Mouse (Mus musculus): ENCODE data around the gene Nedd8.

Nedd8 gene

DNA sequence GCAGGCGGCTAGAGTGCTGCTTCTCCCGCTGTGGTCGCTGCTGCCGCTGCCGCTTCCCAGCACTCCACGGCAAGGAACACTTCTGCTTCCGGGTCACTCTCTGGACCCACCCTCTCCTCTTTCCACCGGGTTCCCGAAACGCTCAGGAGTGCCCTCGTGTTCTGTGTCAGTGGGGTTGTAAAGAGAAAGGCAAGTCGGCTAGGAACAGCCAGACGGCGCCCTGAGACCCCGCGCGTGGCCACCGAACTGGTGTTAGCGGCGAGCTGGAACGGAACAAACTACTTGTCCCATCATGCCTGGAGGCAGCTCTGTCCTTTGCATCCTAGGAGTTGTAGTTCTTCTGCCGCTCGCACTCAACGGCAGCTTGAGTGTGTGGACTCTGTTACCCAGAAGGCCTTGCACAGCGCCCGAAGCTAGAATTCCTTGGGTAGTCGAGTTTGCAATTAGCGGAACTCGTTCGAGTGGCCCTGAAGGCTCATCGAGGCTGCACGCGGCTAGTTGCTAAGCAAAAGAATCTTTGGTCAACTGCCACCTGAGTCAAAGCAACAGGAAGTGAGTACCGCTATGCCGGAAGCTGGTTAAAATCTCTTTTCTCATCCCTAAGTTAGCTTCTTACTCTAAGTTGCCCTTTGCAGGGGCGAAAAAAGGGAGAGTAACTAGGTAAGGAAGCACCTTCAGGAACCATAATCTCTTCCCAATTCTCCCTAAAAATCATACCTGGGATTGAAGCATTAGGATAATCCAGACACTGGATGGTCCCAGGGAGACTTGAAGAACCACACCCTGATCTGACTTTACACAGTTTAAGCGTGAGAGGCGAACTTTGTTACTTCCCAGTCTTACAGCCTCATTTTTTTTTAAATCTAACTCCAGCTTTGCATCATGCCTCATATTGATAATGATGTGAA is at the start of gene Nedd8, which contains the start of gene Gmpr2:
Nedd8 (minus strand) TSS at position 292 of the 908 bp plus-strand sequence.
Gmpr2 (plus strand) TSS at position 109 of the 908 bp plus-strand sequence.
- peak; percentile 97 for DNase-seq (ENCODE audit: low read depth)

DNA sequence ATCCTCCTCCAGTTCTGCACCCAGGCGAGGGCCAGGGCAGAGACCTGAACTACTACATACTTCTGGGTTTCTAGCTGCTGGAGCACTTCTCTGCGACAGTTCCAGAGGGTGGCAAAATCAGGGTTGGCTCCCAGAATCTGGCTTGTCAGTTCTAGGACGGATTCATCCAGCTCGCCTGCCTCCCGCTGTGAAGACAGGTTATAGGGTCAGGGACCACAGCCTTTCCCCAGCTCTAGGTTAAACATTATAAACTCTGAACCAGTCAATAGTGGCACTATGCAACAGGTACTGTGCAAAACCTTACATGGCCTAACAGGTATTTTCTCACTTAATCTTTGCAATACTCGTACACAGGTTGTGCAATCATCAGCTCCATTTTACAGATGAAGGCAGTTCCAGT is 49.2 kb upstream of the Nedd8 start:
- DNase-seq (ENCODE audit: low read depth), result no peak

DNA sequence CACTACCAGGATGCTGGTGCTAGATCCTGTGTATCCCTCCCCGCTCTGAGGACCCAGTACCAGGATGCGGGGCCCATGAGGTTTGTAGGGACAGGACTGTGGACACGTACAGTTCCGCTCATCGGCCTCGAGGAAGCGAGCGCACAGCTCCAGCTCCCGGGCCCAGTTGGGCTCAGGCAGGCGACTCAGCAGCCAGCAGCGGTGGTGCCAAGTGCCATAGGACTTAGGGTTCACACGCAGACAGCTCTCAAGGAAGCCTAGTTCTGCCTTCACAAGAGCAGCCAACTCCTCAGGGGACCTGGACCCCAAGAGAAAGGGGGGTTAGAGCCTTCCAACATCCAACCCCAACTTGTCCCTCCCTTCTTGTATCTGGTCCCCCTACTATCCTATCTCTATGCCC is 48.7 kb upstream of the Nedd8 start:
- DNase-seq (ENCODE audit: low read depth), result no peak

GRCm38 (mm10) chr14:55719737-55720136 is 47.8 kb upstream of the Nedd8 start:
- DNase-seq (ENCODE audit: low read depth), result no peak

GRCm38 (mm10) chr14:55716884-55717283 is 45.0 kb upstream of the Nedd8 start:
- no peak for DNase-seq (ENCODE audit: low read depth)

DNA sequence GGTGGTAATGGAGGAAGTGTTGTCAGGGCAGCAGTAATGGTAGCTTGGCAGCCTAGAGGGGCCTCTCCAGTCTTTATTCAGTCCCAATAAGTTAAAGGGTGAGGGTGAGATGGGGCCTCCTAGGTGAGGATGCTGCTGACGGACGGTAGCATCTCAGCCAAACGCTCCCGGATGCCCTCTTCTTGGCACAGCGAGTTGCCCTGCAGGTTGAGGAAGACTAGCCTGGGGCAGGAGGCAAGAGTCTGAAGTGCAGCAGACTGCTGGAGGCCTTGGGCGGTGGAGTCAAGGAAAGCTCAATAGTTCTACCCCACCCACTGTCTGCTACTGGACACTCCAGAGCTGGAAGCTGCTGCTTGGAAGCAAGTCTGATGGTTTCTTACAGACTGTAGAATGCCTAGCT is 44.3 kb upstream of the Nedd8 start:
- no peak for DNase-seq (ENCODE audit: low read depth)

- DNase-seq (ENCODE audit: low read depth), result no peak
Measured at GRCm38 (mm10) chr14:55714893-55715292, 43.0 kb upstream of the Nedd8 start.

- DNase-seq (ENCODE audit: low read depth), result no peak
Measured at GRCm38 (mm10) chr14:55713729-55714122, 41.8 kb upstream of the Nedd8 start, which contains the start of gene Tgm1. Tgm1 (minus strand) TSS chr14:55713926.

DNA sequence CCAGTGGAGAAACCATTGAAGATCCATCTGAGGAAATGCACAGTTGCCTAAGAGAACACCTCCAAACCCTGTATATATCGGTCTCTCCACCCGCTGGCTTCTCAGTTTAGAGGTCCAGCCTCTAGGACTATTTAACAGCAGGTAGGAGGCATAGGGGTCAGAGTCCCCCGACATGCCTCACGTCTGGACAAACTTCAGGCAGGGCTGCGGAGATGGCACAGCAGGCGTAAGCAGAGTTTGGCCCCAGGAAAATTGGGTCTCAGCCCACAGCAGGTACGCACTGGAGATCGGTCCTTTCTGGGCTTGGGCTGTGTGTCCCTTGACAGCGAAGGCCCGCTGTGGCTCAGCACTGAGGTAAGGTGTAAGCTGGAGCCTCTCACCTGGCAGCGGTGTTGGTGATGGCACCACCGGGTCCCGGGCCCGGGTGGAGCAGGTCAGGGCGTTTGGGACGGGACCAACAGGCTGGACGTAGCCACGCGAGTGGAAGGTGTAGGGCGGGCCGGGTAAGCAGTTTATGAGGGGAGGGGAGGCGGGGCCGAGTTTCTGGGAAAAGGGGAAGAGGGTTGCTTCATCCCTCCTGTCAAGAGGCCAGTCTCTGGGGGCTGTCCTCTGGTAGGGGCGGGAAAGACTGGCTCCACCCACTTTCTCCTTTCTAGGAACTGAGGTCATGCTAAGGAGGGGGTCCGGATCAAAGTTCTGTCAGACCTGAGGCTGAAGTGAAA is 41.2 kb upstream of the Nedd8 start:
- no peak for DNase-seq (ENCODE audit: low read depth)

DNA sequence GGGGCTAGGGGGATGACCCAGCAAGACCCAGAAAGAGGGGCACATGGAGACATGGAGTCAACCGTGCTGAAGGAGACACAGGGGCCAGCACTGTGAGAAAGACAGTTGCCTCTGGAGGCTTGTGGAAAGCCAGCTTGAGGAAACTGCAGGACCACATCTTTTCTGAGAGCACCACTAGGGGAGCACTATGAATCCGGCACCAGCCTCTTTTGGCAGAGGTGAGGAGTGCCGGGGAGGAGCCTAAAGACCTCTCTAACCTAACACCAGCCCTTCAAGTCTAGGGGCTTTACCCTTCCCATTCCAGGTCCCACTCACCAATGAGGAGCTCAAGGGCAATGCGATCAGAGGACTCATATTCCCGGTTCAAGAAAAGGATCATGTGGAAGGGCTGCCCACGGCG is 39.9 kb upstream of the Nedd8 start:
- DNase-seq (ENCODE audit: low read depth), result no peak

GRCm38 (mm10) chr14:55709509-55709908 is 37.6 kb upstream of the Nedd8 start:
- DNase-seq (ENCODE audit: low read depth), result no peak

GRCm38 (mm10) chr14:55707397-55707796 is 35.5 kb upstream of the Nedd8 start:
- DNase-seq (ENCODE audit: low read depth), result no peak

GRCm38 (mm10) chr14:55706051-55706600 is 34.2 kb upstream of the Nedd8 start:
- DNase-seq (ENCODE audit: low read depth), result no peak

GRCm38 (mm10) chr14:55702761-55703160 is 30.8 kb upstream of the Nedd8 start:
- DNase-seq (ENCODE audit: low read depth), result no peak

DNA sequence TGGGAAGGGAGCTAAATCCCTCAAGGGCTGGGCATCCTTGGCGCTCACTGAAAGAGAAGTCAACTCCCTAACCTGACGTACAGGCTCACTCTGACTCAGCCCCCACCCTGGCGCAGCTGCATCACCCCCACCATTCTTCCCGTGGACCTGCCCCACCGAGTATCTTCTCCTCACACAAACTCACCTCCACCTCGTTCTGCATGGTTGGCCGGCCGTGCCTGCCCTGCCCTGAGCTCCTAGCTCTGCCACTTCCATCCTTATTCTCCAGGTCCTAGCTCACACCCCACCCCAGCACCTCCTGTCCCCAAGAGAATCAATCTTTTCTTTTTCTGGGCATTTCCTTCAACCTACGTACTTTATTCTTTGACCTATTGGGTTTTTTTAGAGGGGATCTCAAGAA is 29.2 kb upstream of the Nedd8 start:
- no peak for DNase-seq (ENCODE audit: low read depth)

- DNase-seq (ENCODE audit: low read depth), result no peak
Measured at GRCm38 (mm10) chr14:55697226-55697625, 25.3 kb upstream of the Nedd8 start.

DNA sequence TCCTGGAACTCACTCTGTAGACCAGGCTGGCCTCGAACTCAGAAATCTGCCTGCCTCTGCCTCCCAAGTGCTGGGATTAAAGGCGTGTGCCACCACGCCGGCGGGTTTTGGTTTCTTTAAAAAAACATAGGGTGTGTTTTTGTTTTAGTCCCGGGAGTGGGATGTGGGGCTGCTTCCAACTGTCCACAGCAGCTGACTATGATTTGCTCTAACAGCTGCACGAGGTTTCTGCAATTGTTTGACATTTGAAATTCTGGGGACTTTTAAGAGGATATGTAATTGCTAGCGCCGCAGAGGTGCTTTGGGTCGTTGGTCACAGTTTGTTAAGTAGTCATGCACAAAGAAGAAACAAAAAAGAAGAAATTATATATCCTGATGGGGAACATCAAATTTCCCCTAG is 17.5 kb upstream of the Nedd8 start:
- DNase-seq (ENCODE audit: low read depth), result no peak

GRCm38 (mm10) chr14:55682118-55682493 is 10.2 kb upstream of the Nedd8 start:
- DNase-seq (ENCODE audit: low read depth), result no peak

GRCm38 (mm10) chr14:55681160-55682117 is 9.5 kb upstream of the Nedd8 start, which contains the start of gene Tinf2:
Tinf2 (minus strand) TSS chr14:55681820.
- DNase-seq (ENCODE audit: low read depth), result peak; percentile 98

GRCm38 (mm10) chr14:55677615-55678014 is 5.7 kb upstream of the Nedd8 start:
- no peak for DNase-seq (ENCODE audit: low read depth)

- no peak for DNase-seq (ENCODE audit: low read depth)
Measured at GRCm38 (mm10) chr14:55672741-55673060, 777 bp upstream of the Nedd8 start.

DNA sequence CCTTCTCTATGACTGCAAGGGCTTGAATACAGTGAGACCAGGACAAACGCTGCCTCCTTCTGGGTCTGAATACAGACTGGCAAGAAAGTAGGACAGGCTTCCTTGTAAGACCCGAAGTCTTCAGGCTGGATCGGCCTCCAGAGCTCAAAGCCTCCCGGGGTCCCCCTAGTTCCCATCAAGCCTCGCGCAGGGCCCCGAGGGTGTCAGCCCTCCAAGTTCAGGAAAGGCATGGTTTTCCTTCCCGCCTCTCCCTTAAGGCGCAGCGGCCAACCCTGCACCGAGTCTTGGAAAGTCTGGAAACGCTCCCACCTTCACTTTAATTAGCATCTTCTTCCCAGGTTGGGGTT is 465 bp downstream of the Nedd8 start:
- DNase-seq (ENCODE audit: low read depth), result no peak
